Mouse (Mus musculus): ENCODE results near the gene Akt1.

The Akt1 gene

GRCm38 (mm10) chr12:112674132-112675011 lies at the start of gene Akt1:
Akt1 (minus strand) TSS chr12:112674884.
- DNase-seq (ENCODE audit: low spot score): peak; percentile 55

GRCm38 (mm10) chr12:112724077-112724805 lies 49.6 kb upstream of the Akt1 start:
- DNase-seq (ENCODE audit: low spot score): peak; percentile 67

GRCm38 (mm10) chr12:112723445-112723844 lies 48.8 kb upstream of the Akt1 start:
- no peak for DNase-seq (ENCODE audit: low spot score)

GRCm38 (mm10) chr12:112723028-112723330 lies 48.3 kb upstream of the Akt1 start:
- no peak for DNase-seq (ENCODE audit: low spot score)

GRCm38 (mm10) chr12:112722240-112723027 lies 47.8 kb upstream of the Akt1 start:
- DNase-seq (ENCODE audit: low spot score): peak; percentile 68

GRCm38 (mm10) chr12:112721424-112722239 lies 46.9 kb upstream of the Akt1 start:
- peak; percentile 87 for DNase-seq (ENCODE audit: low spot score)

GRCm38 (mm10) chr12:112720890-112721423 lies 46.3 kb upstream of the Akt1 start:
- no peak for DNase-seq (ENCODE audit: low spot score)

- DNase-seq (ENCODE audit: low spot score): no peak
Measured at GRCm38 (mm10) chr12:112720216-112720615, 45.5 kb upstream of the Akt1 start, which contains the start of gene Cep170b. Cep170b (plus strand) TSS chr12:112720455.

GRCm38 (mm10) chr12:112718995-112719394 lies 44.3 kb upstream of the Akt1 start:
- no peak for DNase-seq (ENCODE audit: low spot score)

GRCm38 (mm10) chr12:112717140-112717539 lies 42.5 kb upstream of the Akt1 start:
- peak; percentile 53 for DNase-seq (ENCODE audit: low spot score)

GRCm38 (mm10) chr12:112713984-112714383 lies 39.3 kb upstream of the Akt1 start:
- DNase-seq (ENCODE audit: low spot score): peak; percentile 65

GRCm38 (mm10) chr12:112707573-112707869 lies 32.8 kb upstream of the Akt1 start:
- DNase-seq (ENCODE audit: low spot score): no peak

GRCm38 (mm10) chr12:112706704-112707572 lies 32.3 kb upstream of the Akt1 start:
- DNase-seq (ENCODE audit: low spot score): peak; percentile 88

- no peak for DNase-seq (ENCODE audit: low spot score)
Measured at GRCm38 (mm10) chr12:112702374-112703320, 28.0 kb upstream of the Akt1 start.

GRCm38 (mm10) chr12:112700522-112700921 lies 25.8 kb upstream of the Akt1 start:
- DNase-seq (ENCODE audit: low spot score): no peak

- no peak for DNase-seq (ENCODE audit: low spot score)
Measured at GRCm38 (mm10) chr12:112696806-112697425, 22.2 kb upstream of the Akt1 start.

GRCm38 (mm10) chr12:112694127-112694475 lies 19.4 kb upstream of the Akt1 start:
- DNase-seq (ENCODE audit: low spot score): no peak

- peak; percentile 95 for DNase-seq (ENCODE audit: low spot score)
Measured at GRCm38 (mm10) chr12:112693185-112694126, 18.8 kb upstream of the Akt1 start.

Measured in lung, postnatal 25 days (tissue).